21 mouse cellular contexts compared by ENCODE assay signal in genomic region chr7:24838732-24839409, GRCm38 (mm10). TPM values are rescaled to one million over a fixed set of nuclear protein-coding genes. Genes with fewer than 3 reads are reported as not detected.
DNase-seq lines count a peak whose midpoint lies in the region; ATAC-seq and TF ChIP-seq lines count a peak whose summit lies in the region.
"Not testable (repeated sequence)": the region's sequence is repeated elsewhere in the genome, so short reads cannot be mapped to it uniquely, and the experiment has no call there.
"Had no signal": no experiment of that assay in that cellular context is flagged by ENCODE, and none has a peak within 500 bp of the region (broad histone marks: within the 10 kb centered on the region; RNA-seq: fewer than 3 reads in every experiment).

No protein-coding gene starts in this region.

- not testable (repeated sequence) for H3K36me3 ChIP-seq in CH12.LX (replicated peaks in 1 of 2; ENCODE audit: control insufficient read depth in 1 of 2, insufficient read depth in 1 of 2, low read length in 1 of 2); intestine, embryonic 14.5 days (ENCODE audit: control insufficient read depth, insufficient read depth, low read length); liver, embryonic 13.5 days; splenic B cell, adult 2 months (ENCODE audit: control insufficient read depth, insufficient read depth, low read length, poor library complexity, severe bottlenecking)

- H3K4me1 ChIP-seq in CH12.LX (ENCODE audit: control insufficient read depth in 1 of 2, insufficient read depth in 2 of 2) = peaks cover 23 to 45% of the 10 kb centered on the region in 2 experiments
- H3K4me1 ChIP-seq in intestine, embryonic 14.5 days (replicated peaks; ENCODE audit: control insufficient read depth, insufficient read depth, low read length); liver, embryonic 13.5 days (replicated peaks): not testable (repeated sequence)

- not testable (repeated sequence) for TF ChIP-seq RAD21 in CH12.LX (IDR thresholded peaks at IDR 0.05; ENCODE audit: low read depth, low read length)

- H3K79me2 ChIP-seq in CH12.LX (replicated peaks; ENCODE audit: control insufficient read depth, extremely low read depth, insufficient read depth, poor library complexity, severe bottlenecking) = not testable (repeated sequence)

- not testable (repeated sequence) for H3K9me3 ChIP-seq in CH12.LX (replicated peaks; ENCODE audit: low read length); intestine, embryonic 14.5 days (ENCODE audit: control insufficient read depth, low read length); liver, embryonic 13.5 days (replicated peaks)

- DNase-seq in CH12.LX (ENCODE audit: extremely low read depth) = peak; percentile 70
- not testable (repeated sequence) for DNase-seq in intestine, embryonic 14.5 days (ENCODE audit: low spot score); liver, embryonic 13.5 days
- DNase-seq in lung, postnatal 36 days = peak; percentile 21
- DNase-seq in naive thymus-derived CD4-positive, alpha-beta T cell, adult 2 months (ENCODE audit: low read depth) = peak; percentile 58
- DNase-seq in splenic B cell, adult 2 months (ENCODE audit: low read depth, low spot score) = peak; percentile 81

- dilution Hi-C loops in CH12.LX (cut with MboI; ENCODE audit: extremely low pct_ligation_motif_present, extremely low pct_unique_long_range_greater_than_20kb, low sequenced_read_pairs) = not testable (repeated sequence)

- peak overlapping the region; percentile 71 for H3K27ac ChIP-seq in CH12.LX (ENCODE audit: insufficient read depth, low read depth)
- H3K27ac ChIP-seq in intestine, embryonic 14.5 days (ENCODE audit: low read depth); liver, embryonic 13.5 days: not testable (repeated sequence)

- in situ Hi-C loops in CH12.LX (cut with MboI; ENCODE audit: low pct_ligation_motif_present, low pct_unique_long_range_greater_than_20kb, low sequenced_read_pairs) = not testable (repeated sequence)

- H3K9ac ChIP-seq in CH12.LX (ENCODE audit: insufficient read depth, low read depth) = peak overlapping the region; percentile 47
- not testable (repeated sequence) for H3K9ac ChIP-seq in intestine, embryonic 14.5 days (ENCODE audit: low read length); liver, embryonic 13.5 days

- H3K4me2 ChIP-seq in CH12.LX (ENCODE audit: insufficient read depth, low read depth, poor library complexity, severe bottlenecking) = peak overlapping the region; percentile 52; the same call in 1 of the 2 replicates
- not testable (repeated sequence) for H3K4me2 ChIP-seq in intestine, embryonic 14.5 days (ENCODE audit: low read length); liver, embryonic 13.5 days

- not testable (repeated sequence) for TF ChIP-seq CTCF in CH12.LX (conservative IDR thresholded peaks at IDR 0.05 in 1 of 2, IDR thresholded peaks at IDR 0.05 in 1 of 2; ENCODE audit: low read depth in 2 of 2, low read length in 2 of 2)

- not testable (repeated sequence) for H3K27me3 ChIP-seq in CH12.LX (replicated peaks); intestine, embryonic 14.5 days (replicated peaks; ENCODE audit: control insufficient read depth, insufficient read depth, low read length); liver, embryonic 13.5 days; splenic B cell, adult 2 months (ENCODE audit: control insufficient read depth, insufficient read depth, low read length, poor library complexity, severe bottlenecking)

- peak; percentile 42 for TF ChIP-seq POLR2A in CH12.LX (IDR thresholded peaks at IDR 0.05; ENCODE audit: low read depth, low read length)

- H3K4me3 ChIP-seq in CH12.LX (replicated peaks in 1 of 3; ENCODE audit: low read depth in 2 of 3, low read length in 2 of 3, poor library complexity in 1 of 3); intestine, embryonic 14.5 days (ENCODE audit: low read depth, low read length); liver, embryonic 13.5 days (replicated peaks): not testable (repeated sequence)

- WGBS in intestine, embryonic 14.5 days = 63% methylated on average over 11 of the region's 13 CpGs
- 43% methylated on average over 13 of the region's 13 CpGs for WGBS in liver, embryonic 13.5 days (ENCODE audit: insufficient replicate concordance)

- ATAC-seq in common myeloid progenitor, adult 5-6 weeks (replicated peaks; ENCODE audit: low read depth, poor library complexity, severe bottlenecking) = peak; percentile 86
- ATAC-seq in intestine, embryonic 14.5 days (replicated peaks; ENCODE audit: low FRiP score, low TSS enrichment, low read depth) = 0 out of 2 replicates have a peak, but pooled peaks have one; percentile 12
- ATAC-seq in liver, embryonic 13.5 days (ENCODE audit: low read depth) = peak; percentile 34

- TF ChIP-seq EP300 in CH12.LX (IDR thresholded peaks at IDR 0.05; ENCODE audit: low read length) = not testable (repeated sequence)

TF ChIP-seq in CH12.LX, 34 proteins besides CTCF, POLR2A, EP300 and RAD21:
- TF ChIP-seq MAX (IDR thresholded peaks at IDR 0.05; ENCODE audit: low read length) (0 out of 2 replicates have a peak, but pooled peaks have one; percentile 17), NRF1 (IDR thresholded peaks at IDR 0.05; ENCODE audit: low read depth, low read length) (peak; percentile 62)

RNA-seq across cellular contexts. Expression of gene Gm9844, which starts 23.1 kb away (rescaled TPM):
- total RNA-seq in CH12.LX (2012; rRNA removed) (1.3 and 1.4 TPM in 2 replicates), CH12.LX (2014; rRNA removed) (19.9 and 25.1 TPM in 2 replicates)
- 4.7 and 10.2 TPM in 2 replicates for polyA plus RNA-seq in CH12.LX (2012; ENCODE audit: insufficient read length, low read depth)
- 34.7 and 43.7 TPM in 2 replicates for total RNA-seq in common myeloid progenitor, adult 5-6 weeks (2017)
- 14.2 and 16.7 TPM in 2 replicates for polyA plus RNA-seq in intestine, embryonic 14.5 days (2014; fragmentation: Nextera tagmentation; extraction: Ambion mirVana)
- polyA plus RNA-seq in liver, embryonic 13.5 days (2015; fragmentation: Nextera tagmentation; extraction: Ambion mirVana) = 1.9 and 2.5 TPM in 2 replicates
- total RNA-seq: gastrocnemius, postnatal 25 days; left cerebral cortex, adult 8-10 months; liver, adult 2 months had no signal
- polyA plus RNA-seq: liver, adult 2 months had no signal

RNA-seq across cellular contexts. Expression of gene Lypd4, which starts 30.9 kb away (rescaled TPM):
- total RNA-seq in CH12.LX (2012; rRNA removed) (not detected in 2 replicates), CH12.LX (2014; rRNA removed) (not detected in 2 replicates)
- not detected in 2 replicates for polyA plus RNA-seq in CH12.LX (2012; ENCODE audit: insufficient read length, low read depth)
- not detected in 2 replicates for total RNA-seq in common myeloid progenitor, adult 5-6 weeks (2017)
- not detected in 2 replicates for polyA plus RNA-seq in intestine, embryonic 14.5 days (2014; fragmentation: Nextera tagmentation; extraction: Ambion mirVana)
- not detected in 2 replicates for polyA plus RNA-seq in liver, embryonic 13.5 days (2015; fragmentation: Nextera tagmentation; extraction: Ambion mirVana)
- total RNA-seq: adrenal gland, postnatal 14 days; gastrocnemius, postnatal 25 days; hindbrain, postnatal 0 days; layer of hippocampus, postnatal 10 days; left cerebral cortex, adult 8-10 months; liver, adult 2 months had no signal
- polyA plus RNA-seq: embryonic facial prominence, embryonic 14.5 days; forebrain, embryonic 16.5 days; heart, embryonic 16.5 days; hindbrain, embryonic 10.5 days; hindbrain, postnatal 0 days; large intestine, adult 2 months; limb, embryonic 10.5 days; liver, adult 2 months; midbrain, embryonic 12.5 days; neural tube, embryonic 13.5 days had no signal

RNA-seq across cellular contexts. Expression of gene Dmrtc2, which starts 31.0 kb away (rescaled TPM):
- total RNA-seq in CH12.LX (2012; rRNA removed) = not detected in 2 replicates
- total RNA-seq in CH12.LX (2014; rRNA removed) = not detected in 2 replicates
- not detected in 2 replicates for polyA plus RNA-seq in CH12.LX (2012; ENCODE audit: insufficient read length, low read depth)
- not detected in 2 replicates for total RNA-seq in common myeloid progenitor, adult 5-6 weeks (2017)
- not detected in 2 replicates for polyA plus RNA-seq in intestine, embryonic 14.5 days (2014; fragmentation: Nextera tagmentation; extraction: Ambion mirVana)
- polyA plus RNA-seq in liver, embryonic 13.5 days (2015; fragmentation: Nextera tagmentation; extraction: Ambion mirVana) = not detected in 2 replicates
- total RNA-seq: adrenal gland, postnatal 14 days; gastrocnemius, postnatal 25 days; hindbrain, postnatal 0 days; left cerebral cortex, adult 8-10 months; liver, adult 2 months had no signal
- polyA plus RNA-seq: embryonic facial prominence, embryonic 14.5 days; forebrain, embryonic 16.5 days; heart, embryonic 16.5 days; hindbrain, embryonic 10.5 days; large intestine, adult 2 months; limb, embryonic 10.5 days; liver, adult 2 months; midbrain, embryonic 12.5 days; neural tube, embryonic 13.5 days had no signal

RNA-seq across cellular contexts. Expression of gene Rps19, which starts 45.3 kb away (rescaled TPM):
- total RNA-seq in CH12.LX (2012; rRNA removed) (4,140 and 4,169 TPM in 2 replicates), CH12.LX (2014; rRNA removed) (2,094 and 2,149 TPM in 2 replicates)
- polyA plus RNA-seq in CH12.LX (2012; ENCODE audit: insufficient read length, low read depth) = 1,720 and 1,739 TPM in 2 replicates
- total RNA-seq in common myeloid progenitor, adult 5-6 weeks (2017) = 1,538 and 1,683 TPM in 2 replicates
- 3,468 and 3,555 TPM in 2 replicates for polyA plus RNA-seq in intestine, embryonic 14.5 days (2014; fragmentation: Nextera tagmentation; extraction: Ambion mirVana)
- 1,483 and 1,612 TPM in 2 replicates for polyA plus RNA-seq in liver, embryonic 13.5 days (2015; fragmentation: Nextera tagmentation; extraction: Ambion mirVana)

RNA-seq across cellular contexts. Expression of gene Cd79a, which starts 58.3 kb away (rescaled TPM):
- total RNA-seq in CH12.LX (2012; rRNA removed) (71.3 and 75.2 TPM in 2 replicates), CH12.LX (2014; rRNA removed) (46.6 and 51.8 TPM in 2 replicates)
- polyA plus RNA-seq in CH12.LX (2012; ENCODE audit: insufficient read length, low read depth) = 313 and 422 TPM in 2 replicates
- total RNA-seq in common myeloid progenitor, adult 5-6 weeks (2017) = not detected in 2 replicates
- polyA plus RNA-seq in intestine, embryonic 14.5 days (2014; fragmentation: Nextera tagmentation; extraction: Ambion mirVana) = 0.28 and 0.32 TPM in 2 replicates
- polyA plus RNA-seq in liver, embryonic 13.5 days (2015; fragmentation: Nextera tagmentation; extraction: Ambion mirVana) = 0.51 and 0.61 TPM in 2 replicates
- total RNA-seq: layer of hippocampus, postnatal 10 days had no signal

Comparison
In these comparisons a context has a peak if more than half of its experiments do, and no peak if none do; other contexts are left out.
1. ATAC-seq: peak in every context shown above with its lines; median percentile 86 in common myeloid progenitor, adult 5-6 weeks; 34 in liver, embryonic 13.5 days; 12 in intestine, embryonic 14.5 days.